Mouse (Mus musculus) right cerebral cortex, postnatal 36 days (tissue): Measurements from ENCODE around the gene Daglb.

ENCODE experiments used
- DNase-seq, 2 experiments: peaks; one replicate each; pipeline ENCODE4 v3.0.0; 2022; ENCODE audit warnings: low spot score in 2 of 2, mixed read lengths in 1 of 2

Gene Daglb

DNA sequence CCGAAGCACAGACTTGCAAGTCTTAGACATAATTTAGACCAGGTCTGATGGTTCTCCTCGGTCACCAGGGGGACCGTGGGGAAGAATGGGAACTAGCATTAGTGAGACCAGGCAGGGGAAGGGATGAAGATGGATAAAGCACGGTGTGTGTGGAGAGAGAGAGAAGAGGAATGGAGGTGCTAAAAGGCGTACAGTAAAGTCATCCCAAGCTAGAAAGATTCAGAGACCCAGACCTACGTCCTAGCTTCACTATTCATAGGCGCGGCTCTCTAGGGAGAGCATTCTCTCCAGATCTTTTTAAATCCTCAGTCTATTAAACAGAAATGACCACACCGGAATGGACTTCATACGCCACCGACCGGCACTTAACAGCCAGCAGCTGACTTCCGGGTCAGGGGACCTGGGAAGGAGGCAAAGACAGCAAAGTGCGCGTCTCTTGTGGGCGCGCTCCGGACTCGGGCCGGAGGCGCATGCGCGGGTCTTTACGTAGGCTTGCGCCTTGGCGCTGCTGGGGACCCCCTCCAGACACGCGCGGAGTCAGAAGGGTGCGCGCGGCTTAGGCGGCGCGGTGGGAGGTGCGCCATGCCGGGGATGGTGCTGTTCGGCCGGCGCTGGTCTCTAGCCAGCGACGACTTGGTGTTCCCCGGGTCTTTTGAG is at the start of gene Daglb:
TSS of gene Daglb (plus strand) at position 485 of the 657 bp plus-strand sequence.
- peak; percentile 87 to 88 for DNase-seq

DNA sequence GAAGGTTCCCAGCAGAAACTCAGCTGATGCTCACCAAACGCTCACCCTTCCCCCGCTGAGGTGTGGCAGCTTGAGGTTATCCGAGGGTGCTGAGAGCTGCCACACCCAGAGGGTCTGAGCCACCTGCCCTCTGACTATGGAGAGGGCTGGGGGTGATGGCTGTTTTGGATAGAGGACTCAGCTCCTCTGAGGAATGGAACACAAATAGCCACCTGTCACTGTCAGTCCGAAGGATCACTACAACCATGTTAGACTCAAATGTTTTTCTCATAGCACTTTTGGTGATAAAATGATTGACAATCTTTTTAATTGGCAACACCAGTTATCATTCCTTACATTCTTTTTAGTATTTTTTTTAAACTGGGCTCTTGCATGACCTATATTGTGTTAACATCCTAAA is 42.9 kb upstream of the Daglb start:
- no peak for DNase-seq

DNA sequence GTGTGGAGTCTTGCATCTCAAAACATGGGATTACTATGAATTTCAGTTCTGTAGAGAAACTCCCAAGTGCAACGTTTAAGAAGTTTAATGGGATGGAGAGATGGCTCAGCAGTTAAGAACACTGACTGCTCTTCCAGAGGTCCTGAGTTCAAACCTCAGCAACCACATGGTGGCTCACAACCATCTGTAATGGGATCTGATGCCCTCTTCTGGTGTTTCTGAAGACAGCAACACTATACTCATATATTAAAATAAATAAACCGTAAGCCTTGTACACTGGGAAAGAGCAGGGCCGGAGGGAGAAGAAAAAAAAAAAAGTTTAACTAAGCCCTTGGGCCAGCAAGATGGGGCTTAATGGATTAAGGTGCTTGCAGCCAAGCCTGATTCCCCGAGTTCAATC is 41.4 kb upstream of the Daglb start:
- DNase-seq: no peak

DNA sequence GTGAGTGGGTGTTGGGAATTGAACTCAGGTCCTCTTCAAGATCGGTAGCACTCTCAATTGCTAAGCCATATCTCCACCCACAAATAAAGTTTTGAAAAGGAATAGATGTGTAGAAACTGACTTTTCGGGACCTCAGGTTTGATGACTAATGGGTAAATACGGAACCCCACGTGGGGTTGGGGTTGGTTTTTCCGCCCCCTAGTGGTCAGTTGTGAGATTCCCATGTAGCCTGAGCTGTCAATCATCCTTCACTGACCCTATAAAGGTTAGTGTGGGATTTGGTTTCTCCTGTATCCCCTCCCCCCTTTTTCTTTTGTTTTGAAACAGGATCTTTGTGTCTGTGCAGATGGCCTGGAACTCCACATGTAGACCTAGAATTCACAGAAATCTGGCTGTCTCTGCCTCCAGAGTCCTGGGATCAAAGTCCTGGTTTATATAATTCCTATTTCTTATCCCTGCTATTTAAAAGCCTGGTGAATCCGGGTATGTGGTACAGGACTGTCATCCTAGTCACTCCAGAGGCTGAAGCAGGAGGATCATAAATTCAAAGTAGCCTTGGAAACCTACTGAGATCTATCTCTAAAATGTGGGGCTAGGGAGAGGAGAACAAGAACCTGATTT is 40.4 kb upstream of the Daglb start:
- no peak for DNase-seq

DNA sequence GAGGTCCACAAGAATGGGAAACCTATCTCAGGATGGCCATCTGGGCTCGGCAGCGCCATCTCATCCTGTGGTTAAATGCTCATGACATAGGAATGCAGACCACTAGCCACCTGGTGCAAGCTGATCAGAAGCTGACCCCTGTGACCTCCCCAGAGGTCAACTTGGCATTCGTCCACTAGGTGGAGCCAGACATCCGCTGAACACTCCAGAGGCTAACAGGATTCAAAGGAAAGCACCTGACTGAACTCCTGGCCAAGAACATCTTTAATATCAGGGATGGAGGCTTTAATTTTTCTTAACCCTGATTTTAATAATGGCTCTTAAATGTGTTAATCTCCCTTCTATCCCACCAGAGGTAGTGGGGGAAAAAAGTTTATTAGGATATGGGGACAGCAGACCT is 30.0 kb upstream of the Daglb start:
- no peak for DNase-seq

DNA sequence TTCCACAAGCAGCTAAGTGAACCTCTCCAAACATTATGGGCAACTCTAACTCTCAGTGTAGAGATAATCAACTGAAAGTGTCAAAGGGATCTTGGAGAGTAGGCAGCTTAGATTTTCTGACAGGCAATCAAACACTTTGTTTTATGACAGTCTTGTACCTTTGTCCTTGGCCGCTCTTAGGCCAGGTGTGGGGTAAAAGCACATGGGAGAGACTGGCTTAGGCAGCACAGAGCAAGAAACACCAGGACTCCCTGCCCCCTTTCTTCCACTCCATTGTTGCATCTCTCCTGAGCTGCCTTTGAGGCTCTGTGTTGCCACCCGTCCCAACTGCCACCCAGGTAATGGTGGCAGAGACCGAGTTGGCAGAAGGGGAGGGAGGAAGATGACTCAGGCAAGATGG is 23.1 kb upstream of the Daglb start:
- no peak for DNase-seq

DNA sequence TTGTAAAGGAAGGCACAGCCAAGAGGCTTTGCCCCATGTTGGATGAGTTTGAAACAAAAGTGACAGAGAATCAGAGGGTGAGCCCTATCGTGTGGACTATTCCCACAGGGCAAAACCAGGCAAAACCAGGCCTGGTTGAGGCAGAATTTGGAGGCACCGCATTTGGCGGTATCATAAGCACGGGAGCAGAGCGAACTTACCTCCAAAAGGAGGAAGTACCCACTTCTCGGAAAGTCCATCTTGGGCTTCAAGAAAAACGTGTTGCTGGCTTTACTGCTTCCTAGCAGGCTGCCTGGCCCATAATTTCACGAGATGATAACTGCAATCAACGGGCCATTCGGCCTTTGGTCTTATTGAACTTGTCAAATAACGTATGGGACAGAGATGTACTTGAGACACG is 22.6 kb upstream of the Daglb start:
- DNase-seq: no peak

DNA sequence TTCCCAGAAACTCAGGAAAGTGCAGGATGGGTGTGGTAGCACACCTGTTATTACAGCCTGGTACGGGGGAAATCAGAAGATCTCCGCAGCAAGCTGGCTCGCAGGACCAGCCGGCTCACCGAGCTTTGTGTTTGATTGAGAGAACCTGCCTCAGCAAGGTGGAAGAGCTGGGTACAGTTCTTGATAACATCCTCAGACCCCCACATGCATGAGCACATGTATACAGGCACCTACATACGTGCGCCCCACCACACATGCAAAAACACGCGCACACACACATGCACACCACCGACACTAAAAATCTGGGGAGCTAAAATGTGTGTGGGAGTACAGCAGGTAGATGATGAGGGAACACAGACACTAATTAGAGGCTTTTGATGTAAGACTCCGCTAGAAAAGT is 713 bp upstream of the Daglb start:
- no peak for DNase-seq

DNA sequence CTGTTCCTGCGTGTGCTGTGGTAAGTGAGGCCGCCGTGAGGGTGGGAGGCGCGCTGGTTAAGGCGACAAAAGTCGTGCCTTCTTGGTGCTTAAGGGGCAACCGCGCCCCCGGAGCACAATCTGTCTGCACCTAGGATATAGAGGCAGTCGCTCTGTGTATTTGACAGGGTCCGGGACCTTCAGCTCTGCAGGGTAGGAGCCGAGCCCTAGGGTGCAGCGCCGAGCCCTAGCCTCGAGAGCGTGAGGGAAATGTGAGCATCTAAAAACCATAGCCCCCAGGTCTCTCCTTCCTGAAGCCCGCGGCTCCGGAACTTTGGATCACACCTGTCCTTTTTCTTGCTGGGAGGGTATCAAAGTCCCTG is 354 bp downstream of the Daglb start:
- DNase-seq: no peak

DNA sequence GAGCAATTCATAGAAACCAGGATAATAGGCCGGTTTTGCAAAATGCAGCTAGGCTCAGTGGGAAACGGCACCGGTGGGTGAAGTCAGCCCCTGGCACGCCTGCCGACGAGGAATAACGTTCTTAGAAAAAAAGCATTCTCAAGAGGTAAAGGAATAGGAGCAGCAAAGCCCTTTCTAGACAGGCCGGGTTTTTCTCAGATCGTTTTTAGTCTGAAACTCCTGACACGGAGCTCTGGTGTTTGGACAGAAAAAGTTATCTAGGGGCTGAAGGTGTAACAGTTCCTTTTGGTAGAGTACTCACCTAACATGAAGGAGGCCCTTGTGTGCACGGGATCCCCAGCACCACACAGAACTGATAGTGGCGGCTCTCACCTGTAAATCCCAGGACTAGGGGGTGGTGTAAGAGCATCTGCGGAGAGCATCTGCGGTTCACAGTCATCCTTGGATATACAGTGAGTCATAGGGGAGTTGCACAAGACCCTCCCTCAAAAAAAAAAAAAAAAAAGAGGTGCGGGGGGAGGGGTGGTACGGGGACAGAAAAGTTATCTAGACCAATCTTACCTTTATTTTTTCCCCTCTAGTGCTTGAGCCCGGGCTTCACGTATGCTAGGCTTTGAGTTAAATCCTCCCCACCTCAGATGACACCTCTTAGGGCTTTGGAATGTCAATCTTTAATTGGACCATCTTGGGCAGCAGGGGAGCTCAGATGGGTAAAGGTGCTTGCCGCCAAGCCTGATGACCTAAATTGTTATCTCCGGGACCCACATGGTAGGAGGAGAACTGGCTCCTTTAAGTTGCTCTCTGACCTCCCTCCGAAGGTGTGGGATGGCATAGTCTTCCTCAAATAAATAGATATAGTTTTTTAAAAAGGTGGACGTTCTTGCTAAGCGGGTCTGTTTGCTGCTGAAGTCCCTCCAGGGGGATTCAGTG is 1.0 kb downstream of the Daglb start:
- no peak for DNase-seq

DNA sequence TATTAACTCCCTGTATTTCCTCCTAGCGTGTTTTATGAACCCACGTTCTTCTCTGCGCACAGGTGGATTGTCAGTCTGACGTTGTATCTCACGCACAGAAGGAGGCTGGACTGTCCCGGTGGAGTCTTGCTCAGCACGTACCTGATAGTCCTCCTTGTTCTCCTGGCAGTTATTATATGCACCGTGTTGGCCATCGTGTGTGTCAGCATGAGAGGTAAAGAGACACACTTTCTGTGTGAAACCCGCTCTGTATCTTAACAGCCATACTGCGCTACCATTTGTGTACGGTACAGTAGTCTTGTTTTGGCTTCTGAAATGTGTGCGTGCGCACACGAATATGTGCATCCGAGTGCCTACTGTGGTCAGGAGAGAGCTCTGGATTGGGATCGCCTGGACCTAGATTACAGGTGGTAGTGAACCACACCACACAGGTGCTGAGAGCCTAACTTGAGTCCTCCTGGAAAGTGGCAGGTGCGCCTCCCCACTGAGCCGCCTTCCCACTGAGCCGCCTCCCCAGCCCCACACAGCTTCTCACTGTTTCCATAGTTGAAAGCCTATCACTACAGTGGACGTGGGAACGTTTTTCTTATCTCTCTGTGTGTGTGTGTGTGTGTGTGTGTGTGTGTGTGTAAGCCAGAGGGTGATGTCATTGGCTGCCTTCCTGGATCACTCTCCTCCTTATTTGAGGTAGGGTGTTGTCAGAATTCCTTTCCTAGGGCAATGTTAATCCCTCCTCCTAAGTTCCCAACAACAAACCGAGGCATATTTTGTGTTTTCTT is 2.7 kb downstream of the Daglb start:
- DNase-seq: no peak

DNA sequence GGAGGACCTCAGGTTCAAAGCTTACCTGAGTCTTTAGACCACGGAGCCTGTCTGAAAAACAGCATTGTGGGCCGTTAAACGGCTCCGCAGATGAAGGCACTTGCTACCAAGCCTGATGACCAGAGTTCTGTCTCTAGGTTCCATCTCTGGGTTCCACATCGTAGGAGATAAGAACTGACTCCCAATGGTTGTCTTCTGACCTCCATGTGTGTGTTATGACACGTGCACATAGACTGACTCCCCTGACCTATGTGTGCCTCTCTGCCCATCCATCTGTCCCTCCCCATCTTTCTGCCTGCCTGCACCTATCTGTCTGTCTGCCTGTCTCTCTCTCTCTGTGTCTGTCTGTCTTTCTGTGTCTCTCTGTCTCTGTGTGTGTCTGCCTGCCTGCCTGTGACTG is 3.5 kb downstream of the Daglb start:
- DNase-seq: no peak

DNA sequence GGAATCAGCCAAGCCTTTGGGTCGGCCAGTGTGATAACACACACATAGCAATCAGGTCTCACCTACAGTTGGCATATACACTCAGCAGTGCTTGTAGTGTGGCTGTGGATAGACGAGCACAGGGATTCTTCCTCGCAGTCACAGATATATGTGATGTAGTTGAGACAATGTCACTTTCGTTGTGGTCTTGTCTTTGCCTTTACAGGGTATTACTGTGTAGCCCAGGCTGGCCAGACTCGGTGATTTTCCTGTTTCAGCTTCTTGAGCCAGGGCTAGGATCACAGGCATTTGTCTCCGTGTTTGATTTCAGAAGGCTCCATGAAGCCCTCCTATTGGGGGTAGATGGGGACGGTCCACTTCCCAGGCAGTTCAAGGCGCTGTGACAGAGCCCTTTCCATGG is 5.2 kb downstream of the Daglb start:
- DNase-seq: no peak

DNA sequence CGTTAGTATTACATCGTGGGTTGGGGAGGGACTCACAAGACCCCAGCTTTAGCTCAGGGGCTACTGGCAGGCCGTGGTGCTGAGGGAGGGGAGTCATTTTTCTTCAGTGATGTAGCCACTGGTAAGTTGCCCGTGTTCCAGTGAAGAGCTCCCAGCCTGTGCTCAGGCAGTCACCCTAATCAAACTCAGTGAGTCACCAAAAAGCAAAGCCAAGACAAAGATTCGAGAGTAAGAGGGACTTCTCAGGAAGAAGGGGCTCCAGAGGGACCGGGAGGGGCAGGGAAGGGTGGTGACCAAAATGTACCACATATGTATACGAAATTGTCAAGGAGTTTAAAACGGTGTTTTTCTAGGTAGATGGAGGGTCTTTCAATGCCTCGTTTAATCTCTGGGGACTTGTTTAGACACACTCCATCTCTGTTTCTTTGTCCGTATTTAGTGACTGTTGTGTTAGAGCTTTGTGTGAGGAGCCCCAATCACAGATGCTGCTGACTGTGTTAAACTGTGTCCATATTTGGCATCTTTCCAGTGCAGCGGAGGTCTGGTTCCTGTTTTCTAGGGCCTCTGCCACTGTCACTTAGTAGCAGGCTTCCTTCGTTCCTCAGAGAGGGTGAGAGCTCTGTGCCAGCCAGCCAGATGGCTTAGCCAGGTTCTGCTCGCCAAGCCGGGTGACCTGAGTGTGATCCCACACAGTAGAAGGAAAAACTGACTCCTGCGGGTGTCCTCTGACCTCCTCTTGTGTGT is 6.2 kb downstream of the Daglb start:
- peak in 1 of 2 experiments; percentile 50 for DNase-seq

DNA sequence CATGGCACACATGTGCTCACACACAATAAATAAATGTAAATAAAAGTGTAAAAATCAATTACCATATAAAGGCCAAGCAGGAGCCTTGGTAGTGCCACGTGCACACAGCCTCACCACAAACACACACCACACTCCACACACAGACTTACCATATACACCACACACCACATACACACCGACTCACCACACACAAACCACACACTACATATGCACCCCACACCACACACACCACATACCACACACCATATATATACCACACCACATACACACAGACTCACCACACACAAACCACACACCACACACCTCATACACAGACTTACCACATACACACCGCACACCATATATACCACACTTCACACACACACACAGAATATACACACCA is 6.8 kb downstream of the Daglb start:
- no peak for DNase-seq

DNA sequence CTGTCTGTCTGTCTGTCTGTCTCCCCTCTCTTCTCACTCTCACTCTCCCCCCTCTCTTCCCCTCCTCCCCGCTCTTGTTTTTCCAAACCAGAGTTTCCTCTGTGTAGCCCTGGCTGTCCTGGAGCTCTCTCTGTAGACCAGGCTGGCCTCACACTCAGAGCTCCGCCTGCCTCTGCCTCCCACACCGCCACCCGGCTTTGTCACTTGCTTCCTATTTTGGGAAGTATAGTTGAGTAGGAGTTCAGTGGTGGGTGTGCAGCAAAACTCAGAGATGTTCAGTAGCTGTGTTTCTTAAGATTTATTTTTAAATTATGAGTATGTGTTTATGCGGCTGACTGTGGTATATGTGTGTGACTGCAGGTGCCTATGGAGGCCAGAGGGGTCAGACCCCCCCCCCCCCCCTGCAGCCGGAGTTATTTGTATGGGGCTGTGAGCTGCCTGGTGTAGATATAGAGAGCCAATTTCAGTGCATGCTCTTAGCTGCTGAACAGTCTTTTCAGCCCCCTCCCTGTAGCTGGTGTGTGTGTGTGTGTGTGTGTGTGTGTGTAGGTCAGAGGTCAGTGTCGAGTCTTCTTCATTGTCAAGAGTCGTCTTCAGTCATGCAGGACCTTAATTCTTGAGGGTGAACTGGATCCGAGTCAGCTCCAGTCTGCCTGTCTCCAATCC is 7.7 kb downstream of the Daglb start:
- DNase-seq: peak; percentile 73 to 84

DNA sequence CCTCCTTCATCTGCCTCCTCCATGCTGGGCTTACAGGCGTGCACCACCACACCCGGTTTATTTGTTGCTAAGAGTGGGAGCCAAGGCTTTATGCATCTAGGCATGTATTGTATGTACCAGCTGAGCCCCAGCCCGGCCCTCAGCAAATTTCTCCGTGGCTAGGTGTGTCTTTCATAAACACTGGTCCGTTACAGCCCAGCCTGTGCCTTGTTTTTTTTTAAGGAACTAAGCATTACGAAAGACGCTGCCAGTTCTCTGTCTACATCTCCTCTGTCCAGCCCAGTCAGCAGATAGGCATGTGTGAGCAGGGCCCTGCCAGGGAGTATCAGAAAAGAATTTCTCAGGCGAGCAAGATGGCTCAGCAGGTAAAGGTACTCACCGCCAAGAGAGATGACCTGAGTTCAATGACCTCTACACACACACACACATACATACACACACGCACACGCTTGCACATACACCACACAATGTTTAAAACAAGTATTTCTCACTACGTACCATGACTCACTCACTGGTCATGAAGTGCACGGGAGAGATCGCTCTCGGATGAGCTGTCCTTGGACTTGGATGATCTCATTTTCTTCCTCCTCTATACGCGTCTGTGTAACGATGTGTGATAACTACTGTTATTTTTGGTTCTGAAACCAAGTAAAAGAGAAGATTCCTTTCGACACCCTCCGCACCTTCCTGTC is 10.9 kb downstream of the Daglb start:
- peak in 1 of 2 experiments; percentile 30 for DNase-seq

DNA sequence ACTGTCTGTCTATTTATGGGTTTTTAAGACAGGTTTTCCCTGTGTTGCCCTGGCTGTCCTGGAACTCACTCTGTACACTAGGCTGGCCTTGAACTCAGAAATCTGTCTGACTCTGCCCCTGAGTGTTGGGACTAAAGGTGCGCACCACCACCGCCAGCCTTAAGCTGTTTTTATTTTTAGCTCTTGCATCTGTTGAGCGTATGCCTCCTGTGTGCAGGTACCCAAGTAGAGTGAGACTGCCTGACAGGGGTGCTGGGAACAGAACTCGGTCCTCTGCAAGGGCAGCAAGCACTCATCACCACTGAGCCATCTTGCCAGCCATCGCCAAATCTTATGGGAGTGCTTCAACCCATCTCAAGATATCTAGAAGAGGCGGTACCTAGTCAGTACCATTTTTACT is 11.6 kb downstream of the Daglb start:
- DNase-seq: no peak

DNA sequence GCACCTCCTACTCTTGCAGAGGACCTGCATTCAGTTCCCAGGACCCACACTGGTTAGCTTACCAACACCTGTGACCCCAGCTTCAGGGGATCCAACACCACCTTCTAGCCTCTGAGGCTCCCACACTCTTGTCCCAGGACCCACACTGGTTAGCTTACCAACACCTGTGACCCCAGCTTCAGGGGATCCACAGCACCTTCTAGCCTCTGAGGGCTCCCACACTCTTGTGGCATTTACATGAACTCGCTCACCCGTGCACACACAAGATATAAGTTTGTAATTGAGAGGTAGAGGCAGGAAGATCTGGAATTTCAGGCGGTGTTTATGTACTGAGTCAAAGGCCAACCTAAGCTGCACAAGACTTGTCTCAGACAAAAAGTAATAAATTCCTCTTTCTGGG is 13.5 kb downstream of the Daglb start:
- no peak for DNase-seq

DNA sequence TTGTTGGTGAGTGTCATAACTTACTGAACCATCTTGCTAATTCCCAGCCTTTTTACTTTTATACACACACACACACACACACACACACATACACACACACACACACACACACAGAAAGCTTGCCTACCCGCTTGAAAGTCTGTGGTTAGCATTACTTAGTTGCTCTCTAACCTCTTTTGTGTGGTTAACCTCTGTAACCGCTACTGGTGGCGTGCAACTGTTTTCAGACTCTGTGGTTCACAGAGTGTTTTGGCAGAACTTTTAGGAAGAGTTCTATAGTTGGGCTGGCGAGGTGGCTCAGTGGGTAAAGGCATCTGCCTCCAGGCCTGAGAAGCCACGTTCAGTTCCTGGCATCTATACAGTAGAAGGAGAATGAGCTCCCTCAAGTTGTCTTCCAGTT is 20.6 kb downstream of the Daglb start:
- DNase-seq: no peak
